Mouse (Mus musculus): Measurements from ENCODE around the gene Dnajb9. TPM values are rescaled to one million over a fixed set of nuclear protein-coding genes. Genes with fewer than 3 reads are reported as not detected.
"Not testable (repeated sequence)": the region's sequence is repeated elsewhere in the genome, so short reads cannot be mapped to it uniquely, and the experiment has no call there.

The Dnajb9 gene
- polyA plus RNA-seq, 1 experiment from 2014 or later: 30.1 TPM

- H3K9me3 ChIP-seq (ENCODE audit: control insufficient read depth, low read length): no peaks in the 10 kb centered on the region
- 78% methylated on average over 3 of the region's 3 CpGs for WGBS
- no peak overlapping the region for H3K9ac ChIP-seq (ENCODE audit: low read length)
- TF ChIP-seq CTCF (IDR thresholded peaks at IDR 0.05; ENCODE audit: low read depth): no peak
- no peak for TF ChIP-seq EP300 (optimal IDR thresholded peaks at IDR 0.05)
- no peaks in the 10 kb centered on the region for H3K27me3 ChIP-seq (ENCODE audit: control insufficient read depth, insufficient read depth, low read length)
- no peaks in the 10 kb centered on the region for H3K4me1 ChIP-seq (replicated peaks; ENCODE audit: control insufficient read depth, insufficient read depth)
- ATAC-seq (ENCODE audit: low FRiP score, low TSS enrichment) (no peak), DNase-seq (ENCODE audit: low spot score) (no peak)
- no peak overlapping the region for H3K27ac ChIP-seq (replicated peaks)
- H3K36me3 ChIP-seq (ENCODE audit: control insufficient read depth, insufficient read depth, low read length): no peaks in the 10 kb centered on the region
- H3K4me2 ChIP-seq (replicated peaks; ENCODE audit: low read depth): no peak overlapping the region
- H3K4me3 ChIP-seq (ENCODE audit: low read depth, low read length): no peak overlapping the region
Measured at GRCm38 (mm10) chr12:44223044-44223443, 12.9 kb upstream of the Dnajb9 start.

DNA sequence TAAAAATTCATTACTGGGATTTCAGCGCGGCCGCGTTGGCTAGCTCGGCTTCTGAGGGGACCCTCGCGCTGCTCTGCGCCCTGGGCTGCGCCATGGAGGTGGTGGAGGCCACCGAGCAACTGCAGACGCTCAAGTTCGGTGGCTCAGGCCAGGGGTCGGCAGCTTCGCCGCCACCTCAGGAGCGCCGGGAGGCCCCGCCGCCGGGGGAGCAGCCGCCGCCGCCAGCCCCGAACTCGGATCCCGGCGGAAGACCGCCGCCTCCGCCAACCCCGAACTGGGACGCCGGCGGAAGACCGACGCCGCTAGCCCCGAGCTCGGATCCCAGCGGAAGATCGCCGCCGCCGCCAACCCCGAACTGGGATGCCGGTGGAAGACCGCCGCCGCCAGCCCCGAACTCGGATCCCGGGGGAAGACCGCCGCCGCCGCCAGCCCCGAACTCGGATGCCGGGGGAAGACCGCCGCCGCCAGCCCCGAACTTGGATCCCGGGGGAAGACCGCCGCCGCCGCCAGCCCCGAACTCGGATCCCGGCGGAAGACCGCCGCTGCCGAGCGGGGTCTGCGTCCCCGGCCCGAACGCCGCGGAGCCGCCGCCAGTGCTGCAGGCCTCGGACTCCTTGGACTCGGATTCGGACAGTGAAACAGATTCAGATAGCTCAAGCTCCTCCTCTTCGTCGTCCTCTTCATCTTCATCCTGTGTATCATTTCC, 11.7 kb upstream of the Dnajb9 start:
- H3K27me3 ChIP-seq (ENCODE audit: control insufficient read depth, insufficient read depth, low read length): no peaks in the 10 kb centered on the region
- H3K36me3 ChIP-seq (ENCODE audit: control insufficient read depth, insufficient read depth, low read length): no peaks in the 10 kb centered on the region
- no peaks in the 10 kb centered on the region for H3K4me1 ChIP-seq (replicated peaks; ENCODE audit: control insufficient read depth, insufficient read depth)
- peak overlapping the region; percentile 73 for H3K9ac ChIP-seq (ENCODE audit: low read length)
- peak overlapping the region; percentile 77 for H3K4me2 ChIP-seq (replicated peaks; ENCODE audit: low read depth)
- H3K9me3 ChIP-seq (ENCODE audit: control insufficient read depth, low read length): no peaks in the 10 kb centered on the region
- peak overlapping the region; percentile 63 for H3K4me3 ChIP-seq (ENCODE audit: low read depth, low read length)
- DNase-seq (ENCODE audit: low spot score) (peak; percentile 19), ATAC-seq (ENCODE audit: low FRiP score, low TSS enrichment) (no peak)
- H3K27ac ChIP-seq (replicated peaks): no peak overlapping the region
- 3% methylated on average over 70 of the region's 89 CpGs for WGBS
- no peak for TF ChIP-seq EP300 (optimal IDR thresholded peaks at IDR 0.05)
- TF ChIP-seq CTCF (IDR thresholded peaks at IDR 0.05; ENCODE audit: low read depth): no peak

GRCm38 (mm10) chr12:44221070-44221469, 10.9 kb upstream of the Dnajb9 start, which contains the start of gene Pnpla8:
TSS of gene Pnpla8 (plus strand) at chr12:44221370.
- not testable (repeated sequence) for H3K27ac ChIP-seq (replicated peaks); H3K4me1 ChIP-seq (replicated peaks; ENCODE audit: control insufficient read depth, insufficient read depth); DNase-seq (ENCODE audit: low spot score); H3K36me3 ChIP-seq (ENCODE audit: control insufficient read depth, insufficient read depth, low read length); ATAC-seq (ENCODE audit: low FRiP score, low TSS enrichment); H3K27me3 ChIP-seq (ENCODE audit: control insufficient read depth, insufficient read depth, low read length); H3K9me3 ChIP-seq (ENCODE audit: control insufficient read depth, low read length)
- H3K4me2 ChIP-seq (replicated peaks; ENCODE audit: low read depth): peak within 1 kb of the TSS; percentile 77
- 94% methylated on average over 2 of the region's 2 CpGs for WGBS
- peak within 1 kb of the TSS; percentile 63 for H3K4me3 ChIP-seq (ENCODE audit: low read depth, low read length)
- peak within 1 kb of the TSS; percentile 73 for H3K9ac ChIP-seq (ENCODE audit: low read length)

DNA sequence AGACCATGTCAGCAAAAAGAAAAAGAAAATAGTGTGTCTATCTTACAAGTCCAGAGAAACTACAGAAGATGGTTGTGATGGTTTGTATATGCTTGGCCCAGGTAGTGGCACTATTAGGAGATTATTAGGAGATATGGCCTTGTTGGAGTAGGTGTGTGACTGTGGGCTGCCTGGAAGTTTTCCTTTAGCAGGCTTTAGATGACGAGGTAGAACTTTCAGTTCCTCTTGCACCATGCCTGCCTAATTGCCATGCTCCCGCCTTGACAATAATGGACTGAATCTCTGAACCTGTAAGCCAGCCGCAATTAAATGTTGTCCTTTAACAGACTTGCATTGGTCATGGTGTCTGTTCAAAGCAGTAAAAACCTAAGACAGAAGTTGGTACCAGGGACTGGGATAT, 1.4 kb upstream of the Dnajb9 start:
- DNase-seq (ENCODE audit: low spot score) (no peak), ATAC-seq (ENCODE audit: low FRiP score, low TSS enrichment) (no peak)
- no peaks in the 10 kb centered on the region for H3K27me3 ChIP-seq (ENCODE audit: control insufficient read depth, insufficient read depth, low read length)
- no peaks in the 10 kb centered on the region for H3K4me1 ChIP-seq (replicated peaks; ENCODE audit: control insufficient read depth, insufficient read depth)
- H3K36me3 ChIP-seq (ENCODE audit: control insufficient read depth, insufficient read depth, low read length): no peaks in the 10 kb centered on the region
- no peak for TF ChIP-seq EP300 (optimal IDR thresholded peaks at IDR 0.05)
- no peak for TF ChIP-seq CTCF (IDR thresholded peaks at IDR 0.05; ENCODE audit: low read depth)
- H3K9ac ChIP-seq (ENCODE audit: low read length): no peak overlapping the region
- H3K9me3 ChIP-seq (ENCODE audit: control insufficient read depth, low read length): no peaks in the 10 kb centered on the region
- no peak overlapping the region for H3K4me3 ChIP-seq (ENCODE audit: low read depth, low read length)
- WGBS: 93% methylated on average over 3 of the region's 3 CpGs
- no peak overlapping the region for H3K4me2 ChIP-seq (replicated peaks; ENCODE audit: low read depth)
- no peak overlapping the region for H3K27ac ChIP-seq (replicated peaks)

DNA sequence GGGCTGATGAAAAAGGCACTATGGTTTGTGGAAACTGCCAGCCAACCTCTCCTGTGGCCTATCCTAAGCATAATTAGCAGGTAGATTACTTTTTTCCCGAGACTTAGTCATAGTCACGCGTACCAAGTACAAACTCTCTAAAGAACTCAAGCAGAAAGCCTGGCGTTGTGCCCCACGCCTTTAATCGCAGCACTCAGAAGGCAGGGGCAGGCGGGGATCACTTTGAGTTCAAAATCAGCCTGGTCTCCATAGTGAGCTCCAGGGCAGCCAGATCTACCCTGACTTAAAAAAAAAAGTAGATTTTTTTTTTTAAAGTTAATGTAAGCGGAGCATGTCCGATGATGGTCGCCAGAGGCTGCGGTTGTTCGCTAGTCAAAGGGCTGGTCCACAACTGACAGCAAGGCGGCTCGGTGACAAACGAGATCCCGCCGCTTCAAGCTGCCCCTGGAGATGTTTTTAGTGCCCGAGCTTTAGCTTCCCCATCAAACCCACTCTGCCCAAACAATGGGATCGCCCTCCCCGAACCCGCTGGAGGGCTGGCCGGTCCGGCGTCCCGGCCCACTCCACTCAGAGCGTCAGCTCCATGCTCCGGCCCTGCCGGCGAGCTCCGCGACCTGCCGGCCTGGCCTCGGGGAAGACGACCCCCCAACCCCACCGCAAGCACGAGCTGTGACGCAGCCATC, 844 bp downstream of the Dnajb9 start:
- no peaks in the 10 kb centered on the region for H3K36me3 ChIP-seq (ENCODE audit: control insufficient read depth, insufficient read depth, low read length)
- no peaks in the 10 kb centered on the region for H3K27me3 ChIP-seq (ENCODE audit: control insufficient read depth, insufficient read depth, low read length)
- ATAC-seq (ENCODE audit: low FRiP score, low TSS enrichment): peak; percentile 30
- peak overlapping the region; percentile 68 for H3K4me2 ChIP-seq (replicated peaks; ENCODE audit: low read depth)
- H3K9ac ChIP-seq (ENCODE audit: low read length): peak overlapping the region; percentile 97
- H3K4me3 ChIP-seq (ENCODE audit: low read depth, low read length): peak overlapping the region; percentile 97
- under 1% methylated on average over 37 of the region's 37 CpGs for WGBS
- TF ChIP-seq EP300 (optimal IDR thresholded peaks at IDR 0.05) (no peak), CTCF (IDR thresholded peaks at IDR 0.05; ENCODE audit: low read depth) (peak; percentile 23)
- peak overlapping the region; percentile 95 for H3K27ac ChIP-seq (replicated peaks)
- peak; percentile 64 for DNase-seq (ENCODE audit: low spot score)
- H3K9me3 ChIP-seq (ENCODE audit: control insufficient read depth, low read length): no peaks in the 10 kb centered on the region
- no peaks in the 10 kb centered on the region for H3K4me1 ChIP-seq (replicated peaks; ENCODE audit: control insufficient read depth, insufficient read depth)

GRCm38 (mm10) chr12:44197873-44198525, 12.1 kb downstream of the Dnajb9 start:
- H3K27ac ChIP-seq (replicated peaks): no peak overlapping the region
- no peak for TF ChIP-seq CTCF (IDR thresholded peaks at IDR 0.05; ENCODE audit: low read depth)
- no peak for TF ChIP-seq EP300 (optimal IDR thresholded peaks at IDR 0.05)
- DNase-seq (ENCODE audit: low spot score): no peak
- H3K9me3 ChIP-seq (ENCODE audit: control insufficient read depth, low read length): no peaks in the 10 kb centered on the region
- no peak overlapping the region for H3K9ac ChIP-seq (ENCODE audit: low read length)
- no peaks in the 10 kb centered on the region for H3K27me3 ChIP-seq (ENCODE audit: control insufficient read depth, insufficient read depth, low read length)
- H3K4me1 ChIP-seq (replicated peaks; ENCODE audit: control insufficient read depth, insufficient read depth): no peaks in the 10 kb centered on the region
- no peak for ATAC-seq (ENCODE audit: low FRiP score, low TSS enrichment)
- H3K36me3 ChIP-seq (ENCODE audit: control insufficient read depth, insufficient read depth, low read length): no peaks in the 10 kb centered on the region
- 44% methylated on average over 4 of the region's 4 CpGs for WGBS
- no peak overlapping the region for H3K4me2 ChIP-seq (replicated peaks; ENCODE audit: low read depth)
- no peak overlapping the region for H3K4me3 ChIP-seq (ENCODE audit: low read depth, low read length)

All from stomach, postnatal 0 days (tissue).